Mouse (Mus musculus) CH12F3 (cell line): ENCODE results near the gene Gm3468.
"Not testable (repeated sequence)": the region's sequence is repeated elsewhere in the genome, so short reads cannot be mapped to it uniquely, and the experiment has no call there.

ENCODE experiments used
- in situ Hi-C: fragments of 300-500 bp; cut with MboI; formaldehyde crosslinking; loops from 2 replicates; pipeline ENCODE4 v1.14.3; 2020; ENCODE audit warnings: low sequenced_read_pairs

Gm3468 gene

GRCm38 (mm10) chr14:6108272-6108925 lies at the start of gene Gm3468:
Gene Gm3468 (minus strand): TSS chr14:6108665.
- in situ Hi-C loops: not testable (repeated sequence)

DNA sequence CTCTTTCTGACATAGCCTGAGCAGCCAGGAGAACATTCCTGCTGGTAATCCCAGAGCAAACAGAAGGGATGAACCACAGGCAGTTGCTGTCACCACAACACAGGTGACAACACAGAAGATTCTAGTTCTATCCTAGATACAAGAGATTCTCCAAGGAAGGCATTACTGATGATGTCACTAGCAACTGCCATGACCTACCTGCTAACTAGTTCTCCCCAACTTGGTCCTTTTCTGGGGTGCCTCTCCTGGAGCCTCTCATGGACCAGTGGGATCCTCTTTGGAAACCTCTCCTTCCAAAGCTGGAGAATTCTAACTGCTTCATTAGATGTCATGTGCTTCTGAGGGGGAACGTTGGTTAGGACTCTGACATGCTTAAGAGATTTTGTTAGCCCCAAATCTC lies 17.2 kb upstream of the Gm3468 start, which contains the start of gene Gm3476:
Gm3476 (minus strand) TSS at position 101 of the 400 bp plus-strand sequence.
- in situ Hi-C loops: not testable (repeated sequence)

DNA sequence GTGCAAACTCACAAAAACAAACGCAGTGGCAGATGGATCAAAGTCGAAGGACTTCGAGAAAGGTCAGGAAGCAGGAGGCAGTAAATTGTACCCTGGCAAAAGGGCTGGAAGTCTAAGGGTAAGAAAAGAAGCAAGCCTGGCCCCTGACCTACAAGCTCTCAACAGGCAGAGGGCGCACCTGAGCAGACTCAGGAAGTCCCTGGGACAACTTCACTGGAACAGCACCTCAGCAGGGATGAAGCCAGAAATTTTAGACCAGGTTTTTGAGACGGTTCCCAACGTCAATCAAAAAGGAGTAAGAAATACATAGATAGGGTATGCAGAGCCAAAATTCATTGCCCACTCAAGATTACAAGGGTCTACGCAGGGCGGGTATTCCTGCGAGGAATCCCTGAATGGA lies 965 bp downstream of the Gm3468 start:
- in situ Hi-C loops: not testable (repeated sequence)

- in situ Hi-C loops: not testable (repeated sequence)
Measured at GRCm38 (mm10) chr14:6093842-6094241, 14.6 kb downstream of the Gm3468 start, which contains the start of gene Gm8206. Gene Gm8206 (minus strand): TSS chr14:6093942.

- in situ Hi-C loops: not testable (repeated sequence)
Measured at GRCm38 (mm10) chr14:6058167-6058566, 50.3 kb downstream of the Gm3468 start, which contains the start of gene Gm6337. Gene Gm6337 (minus strand): TSS chr14:6058267.
